8 mouse cellular contexts compared by ENCODE assay signal in the genomic region with DNA sequence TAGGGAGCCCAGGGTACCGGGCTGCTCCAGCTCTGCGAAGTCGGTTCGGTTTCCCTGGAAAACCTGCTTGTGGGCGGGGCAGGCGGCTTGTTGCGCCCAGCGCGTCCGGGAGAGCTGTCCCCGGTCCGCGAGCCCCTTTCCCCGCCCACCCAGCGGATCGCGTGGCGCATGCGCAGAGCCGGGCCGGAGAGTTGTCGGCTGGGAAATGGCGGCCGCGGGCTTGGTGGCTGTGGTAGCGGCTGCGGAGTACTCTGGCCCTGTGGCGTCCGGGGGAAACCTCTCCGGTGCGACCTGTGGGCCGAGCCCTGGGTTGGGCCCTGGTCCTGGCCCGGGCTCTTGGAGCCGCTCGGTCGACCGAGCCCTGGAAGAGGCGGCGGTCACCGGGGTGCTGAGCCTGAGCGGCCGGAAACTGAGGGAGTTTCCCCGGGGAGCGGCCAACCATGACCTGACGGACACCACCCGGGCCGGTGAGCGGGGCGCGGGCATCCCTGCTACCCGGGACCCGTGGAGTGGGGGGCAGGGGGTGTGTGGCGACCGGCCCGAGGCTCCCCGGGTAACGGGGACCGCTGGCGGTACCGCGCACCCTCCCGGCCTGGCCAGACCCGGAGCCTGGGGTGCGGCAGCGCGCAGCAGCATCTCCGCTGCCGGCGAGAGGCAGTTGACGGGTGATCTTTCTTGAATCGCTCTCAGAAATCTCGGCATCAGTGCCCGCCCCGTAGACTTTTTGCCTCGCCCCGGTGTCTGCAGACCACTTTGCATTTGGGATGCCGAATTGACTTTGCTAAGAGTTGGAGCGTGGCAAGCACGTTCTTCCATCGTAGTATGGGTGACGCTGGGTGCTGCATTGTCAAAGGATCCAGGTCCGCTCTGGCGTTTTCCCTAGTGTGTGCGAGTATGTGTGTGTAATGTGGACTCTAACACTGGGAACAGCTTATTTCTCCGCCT. TPM values are rescaled to one million over a fixed set of nuclear protein-coding genes. Genes with fewer than 3 reads are reported as not detected.
DNase-seq lines count a peak whose midpoint lies in the region; ATAC-seq and TF ChIP-seq lines count a peak whose summit lies in the region.

A gene (plus strand): TSS at position 164 of the 945 bp plus-strand sequence.

- no peaks in the 10 kb centered on the region; the same call in 1 of the 2 replicates for H3K4me1 ChIP-seq in hindbrain, postnatal 0 days (ENCODE audit: insufficient read depth, low read length)

- peak; percentile 96 for ATAC-seq in hindbrain, postnatal 0 days
- peak; percentile 93 for ATAC-seq in megakaryocyte, adult 5-6 weeks (ENCODE audit: poor library complexity, severe bottlenecking)

- no peak for TF ChIP-seq CTCF in gastrocnemius, adult 2 months (IDR thresholded peaks at IDR 0.05)
- TF ChIP-seq CTCF in hindbrain, postnatal 0 days (IDR thresholded peaks at IDR 0.05; ENCODE audit: low read depth), result no peak
- TF ChIP-seq CTCF in left cerebral cortex, adult 2 months (IDR thresholded peaks at IDR 0.05), result no peak

- no peaks in the 10 kb centered on the region for H3K36me3 ChIP-seq in hindbrain, postnatal 0 days (ENCODE audit: insufficient read depth, low read length)

- no peaks in the 10 kb centered on the region for H3K9me3 ChIP-seq in hindbrain, postnatal 0 days (ENCODE audit: low read length)

- peak within 1 kb of the TSS; percentile 85 for H3K4me3 ChIP-seq in gastrocnemius, adult 2 months
- peak within 1 kb of the TSS; percentile 99 for H3K4me3 ChIP-seq in hindbrain, postnatal 0 days (ENCODE audit: low read length)
- H3K4me3 ChIP-seq in left cerebral cortex, adult 2 months, result peak within 1 kb of the TSS; percentile 100

- peak within 1 kb of the TSS; percentile 75 for H3K4me2 ChIP-seq in hindbrain, postnatal 0 days (ENCODE audit: low read depth, low read length)

- H3K27me3 ChIP-seq in hindbrain, postnatal 0 days (ENCODE audit: insufficient read depth, low read length), result no peaks in the 10 kb centered on the region

- intact Hi-C loops in gastrocnemius, adult 2 months (cut with DNase I), result loop anchor here (5.0 kb wide), 1 partner anchor 43 kb away; no protein-coding TSS in a partner anchor
- intact Hi-C loops in left cerebral cortex, adult 2 months (cut with DNase I), result loop anchor here (2.0 to 5.0 kb wide), 2 partner anchors 33 to 78 kb away; no protein-coding TSS in a partner anchor

- peak; percentile 81 for DNase-seq in WW6 (ENCODE audit: low read depth, low spot score)
- peak; percentile 93 to 95 for DNase-seq in cerebellum, postnatal 4 days (ENCODE audit: low spot score in 2 of 2)
- peak; percentile 98 for DNase-seq in gastrocnemius, adult 2 months
- peak; percentile 96 for DNase-seq in hindbrain, postnatal 0 days (ENCODE audit: low spot score)
- peak; percentile 92 to 96 for DNase-seq in left cerebral cortex, adult 2 months (ENCODE audit: extremely low spot score in 1 of 2, low spot score in 2 of 2)
- DNase-seq in right cerebral cortex, adult 2 months (ENCODE audit: low spot score in 2 of 2), result peak; percentile 92 to 94
- peak; percentile 96 for DNase-seq in urinary bladder, postnatal 14 days (ENCODE audit: low spot score)

- peak within 1 kb of the TSS; percentile 94 for H3K9ac ChIP-seq in hindbrain, postnatal 0 days (replicated peaks; ENCODE audit: low read length)

- H3K27ac ChIP-seq in gastrocnemius, adult 2 months, result peak within 1 kb of the TSS; percentile 98
- peak within 1 kb of the TSS; percentile 92 for H3K27ac ChIP-seq in hindbrain, postnatal 0 days
- H3K27ac ChIP-seq in left cerebral cortex, adult 2 months, result peak within 1 kb of the TSS; percentile 96

- WGBS in hindbrain, postnatal 0 days, result under 1% methylated on average over 78 of the region's 85 CpGs

RNA-seq across cellular contexts. Expression of the gene that starts here (rescaled TPM):
- total RNA-seq in gastrocnemius, adult 2 months (2021), result 10 to 100 TPM; 14.1 to 16.0 TPM
- 28.0 and 44.3 TPM in 2 replicates for total RNA-seq in hindbrain, postnatal 0 days (2014; rRNA removed)
- 26.7 and 27.4 TPM in 2 replicates for polyA plus RNA-seq in hindbrain, postnatal 0 days (2015; fragmentation: Nextera tagmentation; extraction: Ambion mirVana)
- 10 to 100 TPM; 37.7 to 39.3 TPM for total RNA-seq in left cerebral cortex, adult 2 months (2021)
- total RNA-seq in megakaryocyte, adult 5-6 weeks (2015), result 24.5 and 34.7 TPM in 2 replicates
- total RNA-seq in megakaryocyte, adult 5-6 weeks (2017), result 23.9 and 35.6 TPM in 2 replicates

Comparison
In these comparisons a context has a peak if more than half of its experiments do, and no peak if none do; other contexts are left out.
1. Peak in every context shown above with its lines: DNase-seq, ATAC-seq, H3K4me3 ChIP-seq and H3K27ac ChIP-seq.